Mouse (Mus musculus) CD8-positive naive resting alpha-beta T cell, adult 2 months (primary cell): Measurements from ENCODE around the gene Cfap61.

ENCODE experiments used
- DNase-seq, 2 experiments: peaks; one replicate each; pipeline ENCODE4 v3.0.0; 2022; ENCODE audit warnings: low read depth in 2 of 2, low spot score in 2 of 2

Cfap61 gene

GRCm38 (mm10) chr2:145949475-145950068 is 15.0 kb downstream of the Cfap61 start:
- no peak for DNase-seq

DNA sequence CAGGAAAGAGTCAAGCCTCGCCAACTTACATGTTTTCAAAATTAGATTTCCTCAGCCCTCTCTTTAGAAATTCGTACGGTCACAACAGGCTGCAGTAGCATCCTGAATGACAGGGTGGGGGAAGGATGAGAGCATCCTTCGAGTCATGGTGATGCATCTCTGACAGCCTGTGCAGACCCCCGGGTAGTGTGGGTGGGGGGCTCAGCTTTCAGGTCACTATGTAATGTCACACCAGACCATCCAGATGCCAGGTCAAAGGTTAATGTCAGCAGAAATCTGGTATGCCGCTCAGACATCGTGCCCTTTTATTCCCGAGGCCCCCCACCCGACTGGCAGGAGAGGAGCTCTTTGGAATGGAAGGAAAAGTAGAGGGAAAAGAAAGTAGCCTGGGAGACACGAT is 15.7 kb downstream of the Cfap61 start:
- no peak for DNase-seq

GRCm38 (mm10) chr2:145952726-145953125 is 18.1 kb downstream of the Cfap61 start:
- no peak for DNase-seq

DNA sequence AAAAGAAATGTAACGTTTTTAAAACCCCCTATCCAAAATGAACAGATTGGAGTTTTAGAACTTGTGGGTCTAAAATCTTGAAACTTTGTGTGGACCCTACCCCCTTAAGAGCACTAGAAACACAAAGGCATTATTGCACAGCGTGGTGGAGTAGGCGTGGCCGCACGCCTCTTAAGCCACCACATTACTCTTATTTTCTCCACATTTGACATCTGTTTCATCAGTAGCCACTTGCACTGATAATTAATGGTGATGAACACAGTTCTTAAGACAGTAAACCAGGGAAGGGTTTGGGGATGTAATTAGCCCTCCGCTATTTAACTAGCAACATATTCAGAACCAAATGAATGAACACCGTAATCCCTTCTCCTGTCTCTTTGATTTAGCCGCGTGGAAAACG is 21.3 kb downstream of the Cfap61 start:
- no peak for DNase-seq

GRCm38 (mm10) chr2:145956318-145956717 is 21.7 kb downstream of the Cfap61 start:
- DNase-seq: no peak

DNA sequence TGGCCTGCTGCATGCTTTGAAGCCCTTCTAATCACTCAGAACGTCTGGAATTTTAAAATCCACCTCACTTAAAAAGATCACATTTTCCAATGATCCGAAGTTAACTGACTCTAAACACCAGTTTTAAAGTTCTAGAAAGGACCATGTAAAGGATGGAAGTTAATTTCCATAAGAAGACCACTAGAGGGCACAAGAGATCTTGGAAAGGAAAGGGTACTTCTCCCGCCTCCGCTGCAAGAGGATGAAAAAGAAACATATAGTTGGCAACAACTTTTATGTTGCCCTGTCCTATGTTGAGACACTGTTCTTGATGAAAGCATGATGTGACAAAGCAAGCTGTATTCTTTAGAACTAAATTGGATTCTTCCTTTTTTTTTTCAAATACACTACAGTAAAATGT is 22.9 kb downstream of the Cfap61 start:
- DNase-seq: peak in 1 of 2 experiments; percentile 15

- DNase-seq: no peak
These were observed 23.5 kb downstream of the Cfap61 start for GRCm38 (mm10) chr2:145958097-145958496.

DNA sequence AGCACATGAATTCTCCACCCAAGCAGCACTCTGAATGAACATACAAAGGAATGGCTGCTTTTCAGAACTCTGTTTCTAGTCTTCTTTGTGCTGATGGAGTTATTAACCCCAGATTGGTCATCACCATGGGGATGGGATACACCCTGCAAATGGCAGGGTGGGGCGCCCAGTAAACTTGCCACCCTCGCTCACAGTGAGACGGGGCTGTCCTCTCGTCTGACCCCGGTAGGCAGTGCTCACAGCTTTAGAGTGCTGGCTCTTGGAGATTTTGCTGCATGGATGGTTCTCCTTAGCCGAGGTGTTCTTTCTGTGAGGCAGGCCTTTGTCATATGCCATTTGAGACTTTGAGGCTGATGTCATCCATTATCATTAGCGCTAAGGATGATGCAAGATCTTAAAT is 24.0 kb downstream of the Cfap61 start:
- no peak for DNase-seq

DNA sequence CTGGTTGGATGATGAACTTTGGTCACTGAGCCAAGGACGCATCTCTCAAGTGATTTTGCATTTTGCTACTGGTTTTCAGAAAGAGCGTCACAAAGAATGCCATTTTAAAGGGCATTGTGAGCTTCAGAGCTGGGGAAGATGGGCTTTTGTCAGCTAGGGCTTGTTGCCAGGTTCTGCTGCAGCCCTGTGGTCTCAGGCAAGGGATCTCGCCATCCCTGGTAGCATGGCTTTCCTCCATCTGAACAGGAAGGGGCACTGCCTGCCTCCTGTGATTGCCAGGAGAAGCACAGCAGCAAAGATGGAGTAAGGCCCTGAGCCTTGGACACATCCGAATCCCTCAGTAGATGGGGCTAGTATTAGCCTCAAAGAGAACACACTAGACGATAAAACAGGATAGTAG is 27.3 kb downstream of the Cfap61 start:
- no peak for DNase-seq

GRCm38 (mm10) chr2:145970751-145971150 is 36.2 kb downstream of the Cfap61 start:
- DNase-seq: no peak

DNA sequence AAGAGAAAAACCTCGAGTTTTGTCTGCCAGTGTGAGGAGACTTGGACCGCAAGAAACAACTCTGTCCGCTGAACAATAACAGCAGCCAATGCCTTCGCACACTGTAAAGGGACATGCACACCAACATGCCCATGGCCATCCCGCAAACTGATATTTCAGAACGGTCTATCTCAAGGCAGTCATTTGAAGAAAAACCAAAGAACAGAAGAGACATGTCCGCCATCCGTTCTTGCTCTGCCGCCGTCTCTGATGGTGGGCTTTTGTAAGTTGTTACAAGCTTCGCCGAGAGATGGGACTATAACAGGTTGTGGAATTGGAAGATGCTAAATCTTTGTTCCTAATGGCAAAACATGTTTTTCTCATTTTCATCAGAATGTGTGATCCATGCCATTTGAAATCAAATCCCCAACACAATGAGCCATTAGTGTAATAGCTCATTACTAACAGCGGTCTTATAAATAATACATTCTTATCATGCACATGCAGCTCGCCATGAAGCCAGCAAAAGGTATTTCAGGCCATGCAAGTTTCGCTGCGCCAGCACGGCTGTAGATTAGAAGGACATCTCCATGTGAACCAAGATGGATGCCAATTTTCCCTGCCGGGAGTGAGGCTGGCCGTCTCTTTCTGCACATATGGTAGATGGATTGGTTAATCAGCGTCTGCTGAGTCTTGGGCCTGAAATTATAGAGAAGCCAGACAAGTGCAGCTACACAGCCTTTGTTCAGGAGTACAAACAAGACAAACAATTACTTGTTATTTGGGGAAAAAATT is 36.8 kb downstream of the Cfap61 start:
- no peak for DNase-seq

- DNase-seq: no peak
These were observed 38.0 kb downstream of the Cfap61 start for GRCm38 (mm10) chr2:145972571-145972970.

GRCm38 (mm10) chr2:145979616-145980015 is 45.0 kb downstream of the Cfap61 start:
- no peak for DNase-seq

GRCm38 (mm10) chr2:145980881-145981280 is 46.3 kb downstream of the Cfap61 start:
- no peak for DNase-seq

DNA sequence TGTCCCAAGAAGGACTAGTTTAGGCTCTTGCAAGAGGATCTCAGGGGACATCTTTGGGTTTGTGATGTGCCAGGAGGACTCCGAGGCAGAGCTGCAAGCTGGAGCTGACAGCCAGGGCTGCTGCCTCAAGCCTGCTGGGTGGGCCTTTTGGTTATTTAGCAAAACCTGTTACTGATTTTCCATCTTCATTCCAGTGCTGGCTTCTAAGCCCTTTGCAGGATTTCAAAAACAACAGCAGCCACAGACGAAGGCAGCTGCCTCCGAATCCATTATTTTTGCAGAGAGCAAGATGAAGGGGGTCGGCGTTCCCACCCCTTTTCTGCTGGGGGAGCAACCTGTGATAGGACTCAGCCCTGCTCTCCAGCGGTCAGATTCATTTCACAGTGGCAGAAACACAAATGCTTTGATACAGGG is 47.1 kb downstream of the Cfap61 start:
- DNase-seq: no peak

GRCm38 (mm10) chr2:145982317-145983045 is 47.9 kb downstream of the Cfap61 start:
- DNase-seq: no peak

DNA sequence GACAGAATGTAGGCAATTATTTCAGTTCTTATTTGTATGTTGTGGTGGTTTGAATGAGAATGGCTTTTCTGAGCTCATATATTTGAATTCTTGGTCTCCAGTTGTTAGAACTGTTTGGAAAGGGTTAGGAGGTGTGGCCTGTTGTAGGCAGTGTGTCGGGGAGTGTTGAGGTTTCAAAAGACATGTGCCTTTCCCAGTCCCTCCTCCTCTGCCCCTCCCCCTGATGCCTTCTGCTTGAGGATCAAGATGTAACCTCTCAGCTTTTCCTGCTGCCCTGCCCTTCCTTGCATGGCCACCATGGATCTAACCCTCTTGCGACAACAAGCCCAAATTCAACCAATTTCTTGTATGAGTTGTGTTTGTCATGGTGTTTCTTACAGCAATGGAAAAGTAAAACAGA is 53.2 kb downstream of the Cfap61 start:
- no peak for DNase-seq

- no peak for DNase-seq
These were observed 55.9 kb downstream of the Cfap61 start for GRCm38 (mm10) chr2:145990446-145990845.

GRCm38 (mm10) chr2:145996472-145996871 is 61.9 kb downstream of the Cfap61 start:
- no peak for DNase-seq

- DNase-seq: no peak
These were observed 63.5 kb downstream of the Cfap61 start for GRCm38 (mm10) chr2:145997956-145998525.

DNA sequence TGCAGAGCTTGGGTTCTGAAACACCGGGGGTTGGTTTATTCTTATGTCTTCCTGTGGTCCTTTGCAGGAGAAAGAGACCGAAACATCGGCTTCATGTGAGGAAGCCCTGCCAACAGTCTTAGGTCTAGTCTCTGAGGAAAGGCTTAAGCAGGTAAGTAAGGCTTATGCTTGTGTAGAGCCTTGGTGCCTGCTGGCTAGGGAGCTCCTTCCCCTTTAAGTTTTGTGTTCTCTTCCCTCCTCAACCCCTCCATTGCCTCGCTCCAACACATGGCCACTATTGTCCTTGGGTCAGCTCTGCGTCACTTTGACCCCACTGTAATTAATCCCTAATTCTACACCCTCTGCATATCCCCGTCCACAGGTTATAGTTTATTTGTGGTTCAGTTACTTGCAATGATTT is 74.2 kb downstream of the Cfap61 start:
- DNase-seq: no peak
